Mouse (Mus musculus): ENCODE results near the gene Slc26a8.

GRCm38 (mm10) chr17:28698245-28698644 lies 8.2 kb upstream of the Slc26a8 start:
- TF ChIP-seq POLR2AphosphoS5 (IDR thresholded peaks at IDR 0.05; ENCODE audit: insufficient replicate concordance, low read depth, low read length) = no peak
- TF ChIP-seq TAL1 (conservative IDR thresholded peaks at IDR 0.05; ENCODE audit: low read depth, low read length) = no peak
- TF ChIP-seq CTCF (IDR thresholded peaks at IDR 0.05; ENCODE audit: low read depth, low read length) = no peak

All from G1E (cell line).